Mouse (Mus musculus) embryonic facial prominence, embryonic 10.5 days (tissue): ENCODE measurements around the gene Ccnt2. TPM values are rescaled to one million over a fixed set of nuclear protein-coding genes. Genes with fewer than 3 reads are reported as not detected.
A peak's percentile ranks its signal among the peaks of the same experiment; 100 is the strongest.
"Not testable (repeated sequence)": the region's sequence is repeated elsewhere in the genome, so short reads cannot be mapped to it uniquely, and the experiment has no call there.

Experiments used
- DNase-seq: peaks from one replicate; pipeline ENCODE4 v3.0.0-alpha.2; 2017; ENCODE audit warnings: low spot score
- H3K27ac ChIP-seq: fragments of 300-500 bp; sonication (generic); replicated peaks from 2 replicates; pipeline ENCODE4 v1.5.1; 2016; ENCODE audit warnings: mild to moderate bottlenecking
- H3K27me3 ChIP-seq: fragments of 300-500 bp; sonication (generic); replicated peaks from 2 replicates; pipeline ENCODE4 v1.6.1; 2016; ENCODE audit warnings: low read depth, mild to moderate bottlenecking; ENCODE audit not compliant: poor library complexity, severe bottlenecking
- H3K36me3 ChIP-seq: fragments of 300-500 bp; sonication (generic); replicated peaks from 2 replicates; pipeline ENCODE4 v1.6.1; 2016; ENCODE audit warnings: mild to moderate bottlenecking, moderate library complexity
- H3K4me1 ChIP-seq: fragments of 300-500 bp; sonication (generic); 2 replicates; pipeline ENCODE4 v1.6.1; 2016
- H3K4me3 ChIP-seq: fragments of 300-500 bp; sonication (generic); 2 replicates; pipeline ENCODE4 v1.5.1; 2016; ENCODE audit warnings: mild to moderate bottlenecking, moderate library complexity
- H3K9me3 ChIP-seq: fragments of 300-500 bp; sonication (generic); 2 replicates; pipeline ENCODE4 v1.6.1; 2016; ENCODE audit warnings: mild to moderate bottlenecking
- WGBS: fragments of 180-500 bp; shearing (Covaris S2); methylation state at CpG from one replicate; pipeline ENCODE4 v1.1.7; 2016; 5-methylcytosine and 5-hydroxymethylcytosine counted together
- polyA plus RNA-seq: library from polyadenylated mRNA; unstranded; fragments of >200 nt; fragmentation: Nextera tagmentation; extraction: Ambion mirVana; gene quantifications from 2 replicates; pipeline ENCODE4 v1.2.1, GENCODE M21; 2016

Ccnt2 gene
- 98.0 and 102 TPM in 2 replicates for polyA plus RNA-seq

GRCm38 (mm10) chr1:127773803-127774500, at the start of gene Ccnt2:
TSS of gene Ccnt2 (plus strand) at chr1:127774164.
- DNase-seq = peak; percentile 100
- under 1% methylated on average over 63 of the region's 63 CpGs for WGBS
- Histone ChIP-seq H3K4me1 (peaks cover 27% of the 10 kb centered on the region), H3K27me3 (no peaks in the 10 kb centered on the region), H3K27ac (peak within 1 kb of the TSS; percentile 97), H3K9me3 (no peaks in the 10 kb centered on the region), H3K4me3 (peak within 1 kb of the TSS; percentile 96), H3K36me3 (peaks cover 25% of the 10 kb centered on the region)

DNA sequence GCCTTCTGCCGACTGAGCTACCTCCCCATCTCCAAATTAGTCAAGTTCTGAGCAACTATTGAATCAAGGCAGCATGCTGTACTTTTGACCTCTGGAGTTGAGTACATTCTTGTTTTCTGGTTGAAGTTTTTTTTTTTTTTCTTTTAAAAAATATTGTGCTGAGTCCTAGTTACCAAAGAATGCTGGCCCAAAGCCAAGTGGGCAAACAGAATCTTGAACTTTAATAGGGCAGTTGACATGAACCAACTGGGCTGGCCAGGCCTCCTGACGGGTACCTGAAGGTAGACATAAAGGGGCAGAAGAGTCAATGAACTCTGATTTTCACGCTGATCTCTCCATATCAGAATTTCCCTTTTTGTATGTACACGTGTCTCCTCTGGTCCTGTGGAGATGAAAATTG, 44.9 kb upstream of the Ccnt2 start, which contains the start of gene Acmsd:
TSS of gene Acmsd (plus strand) at position 318 of the 400 bp plus-strand sequence.
- H3K9me3 ChIP-seq = peaks cover 6% of the 10 kb centered on the region; the same call in 1 of the 2 replicates
- H3K4me1 ChIP-seq = peaks cover 6% of the 10 kb centered on the region; the same call in 1 of the 2 replicates
- no peaks in the 10 kb centered on the region for H3K27me3 ChIP-seq
- H3K36me3 ChIP-seq = no peaks in the 10 kb centered on the region
- 92% methylated on average over 4 of the region's 4 CpGs for WGBS
- no peak within 1 kb of the TSS for H3K27ac ChIP-seq
- no peak within 1 kb of the TSS for H3K4me3 ChIP-seq
- no peak for DNase-seq

DNA sequence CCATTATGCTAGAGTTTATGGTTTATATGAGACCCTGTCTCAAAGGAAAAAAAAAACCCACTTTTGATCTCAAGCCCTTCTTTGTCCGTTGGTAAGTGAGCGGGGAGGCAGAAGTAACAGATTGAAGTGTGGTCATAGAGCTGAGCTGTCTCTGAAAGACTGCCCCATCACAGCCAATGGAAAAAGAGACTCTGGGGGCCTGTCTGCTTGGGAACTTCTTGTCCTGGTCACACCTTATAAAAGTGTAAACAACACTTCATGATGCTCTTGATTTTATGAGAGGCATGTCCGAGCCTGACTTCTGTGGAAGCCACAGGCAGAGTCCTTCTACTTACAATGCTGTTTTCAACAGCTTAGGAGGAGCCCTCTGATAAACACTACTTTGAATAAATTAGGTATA, 42.9 kb upstream of the Ccnt2 start:
- Histone ChIP-seq H3K36me3 (no peaks in the 10 kb centered on the region), H3K4me3 (no peak overlapping the region), H3K27me3 (no peaks in the 10 kb centered on the region), H3K27ac (no peak overlapping the region), H3K4me1 (peaks cover 6% of the 10 kb centered on the region; the same call in 1 of the 2 replicates), H3K9me3 (peaks cover 6% of the 10 kb centered on the region; the same call in 1 of the 2 replicates)
- DNase-seq = no peak
- WGBS = 58% methylated on average over 3 of the region's 3 CpGs

DNA sequence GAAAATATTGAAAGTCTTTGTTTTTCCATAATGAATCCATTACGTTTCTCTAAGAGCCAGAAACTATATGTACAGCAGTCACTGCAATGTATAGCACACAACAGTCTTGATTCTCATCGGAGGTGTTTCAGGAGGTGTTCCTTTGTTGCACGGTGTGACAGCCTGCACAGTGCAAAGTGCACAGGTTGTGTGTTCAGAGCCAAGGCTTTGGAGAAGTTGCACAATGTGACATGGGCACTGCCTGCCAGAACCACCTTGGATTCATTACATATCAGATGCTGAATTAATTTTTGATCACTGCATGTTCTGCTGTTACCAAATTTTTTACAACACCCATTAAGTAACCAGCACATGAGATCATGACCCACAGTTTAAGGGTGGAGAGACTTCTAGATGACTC, 41.5 kb upstream of the Ccnt2 start:
- Histone ChIP-seq H3K4me3 (no peak overlapping the region), H3K4me1 (peaks cover 6% of the 10 kb centered on the region; the same call in 1 of the 2 replicates), H3K27ac (no peak overlapping the region), H3K9me3 (peaks cover 6% of the 10 kb centered on the region; the same call in 1 of the 2 replicates), H3K27me3 (no peaks in the 10 kb centered on the region), H3K36me3 (no peaks in the 10 kb centered on the region)
- 92% methylated on average over 3 of the region's 3 CpGs for WGBS
- DNase-seq = no peak

- WGBS = 66% methylated on average over 3 of the region's 3 CpGs
- Histone ChIP-seq H3K27ac (no peak overlapping the region), H3K36me3 (no peaks in the 10 kb centered on the region), H3K4me3 (no peak overlapping the region), H3K4me1 (peaks cover 6% of the 10 kb centered on the region; the same call in 1 of the 2 replicates), H3K9me3 (peaks cover 6% of the 10 kb centered on the region; the same call in 1 of the 2 replicates), H3K27me3 (no peaks in the 10 kb centered on the region)
- DNase-seq = no peak
Observed at GRCm38 (mm10) chr1:127732841-127733240, 41.1 kb upstream of the Ccnt2 start.

DNA sequence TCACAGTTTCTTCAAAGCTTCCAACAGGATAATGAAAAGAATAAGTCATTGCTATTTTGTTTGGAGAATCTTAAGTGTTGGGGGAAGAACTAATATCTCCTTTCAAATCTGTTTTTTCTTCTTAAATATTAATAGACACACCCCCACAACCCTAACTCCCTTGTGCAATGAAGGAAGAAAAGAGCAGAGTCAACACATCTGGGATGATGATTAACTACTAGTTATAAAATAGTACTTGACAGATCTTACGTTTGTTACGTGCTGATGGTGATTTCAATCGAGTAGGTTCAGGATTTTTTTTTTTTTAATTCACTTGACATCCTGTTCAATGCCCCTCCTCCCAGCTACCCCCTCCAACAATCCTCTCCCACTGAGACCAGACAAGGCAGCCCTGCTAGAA, 38.6 kb upstream of the Ccnt2 start:
- H3K9me3 ChIP-seq = no peaks in the 10 kb centered on the region
- peaks cover 6% of the 10 kb centered on the region; the same call in 1 of the 2 replicates for H3K4me1 ChIP-seq
- DNase-seq = no peak
- no peaks in the 10 kb centered on the region for H3K36me3 ChIP-seq
- no peak overlapping the region for H3K4me3 ChIP-seq
- H3K27me3 ChIP-seq = no peaks in the 10 kb centered on the region
- H3K27ac ChIP-seq = no peak overlapping the region
- WGBS = 83% methylated on average over 3 of the region's 3 CpGs

DNA sequence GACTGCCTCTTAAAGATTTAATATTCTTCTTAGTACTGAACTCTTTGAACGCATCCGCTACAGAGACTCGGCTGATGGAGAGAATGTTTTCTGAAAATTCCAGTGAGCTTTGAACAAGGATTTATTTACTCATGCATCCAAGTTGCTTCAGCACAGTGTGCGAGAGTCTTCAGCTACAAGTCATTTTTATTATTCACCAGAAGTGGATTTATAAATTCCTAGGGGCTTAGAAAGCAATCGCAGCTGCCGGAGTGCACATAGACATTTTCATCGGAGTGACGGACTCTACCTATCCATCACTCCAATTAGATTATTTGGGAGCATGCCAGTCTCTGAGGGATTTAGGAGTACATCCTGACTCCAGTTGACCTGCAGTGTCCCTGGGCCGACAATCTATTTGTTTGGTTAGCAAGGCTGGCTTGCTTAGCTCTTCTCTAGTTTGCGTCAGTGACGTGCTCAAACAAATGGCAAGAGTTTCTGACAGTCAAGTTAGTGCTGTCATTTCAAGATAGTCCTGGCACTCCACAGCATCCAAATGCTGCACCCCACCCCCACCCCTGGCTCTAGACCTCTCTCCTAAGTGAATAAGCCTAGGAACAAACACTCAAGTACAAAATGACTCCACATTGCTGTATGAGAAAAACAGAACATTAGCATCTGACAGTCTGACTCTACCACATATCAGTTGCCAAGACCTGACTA, 23.4 kb upstream of the Ccnt2 start:
- 86% methylated on average over 11 of the region's 11 CpGs for WGBS

DNA sequence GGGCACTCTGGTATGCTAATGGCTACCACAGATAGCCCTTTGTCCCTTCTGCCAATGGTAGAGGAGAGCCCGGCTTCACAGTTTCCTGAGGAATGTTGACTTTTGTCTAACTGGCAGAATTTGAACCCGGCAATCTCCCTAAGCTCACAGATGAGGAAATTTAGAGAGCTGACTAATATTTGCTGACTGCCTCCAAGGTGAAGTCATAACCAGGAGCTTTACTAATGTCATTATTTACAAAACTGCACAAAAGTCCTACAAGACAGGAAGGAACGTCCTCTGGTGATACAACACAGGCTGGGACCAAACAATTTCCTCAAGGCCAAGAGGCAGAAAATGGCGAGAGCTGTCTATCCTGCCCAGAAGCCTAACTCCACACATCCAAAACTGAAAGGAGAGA, 18.2 kb upstream of the Ccnt2 start:
- no peak overlapping the region for H3K4me3 ChIP-seq
- no peaks in the 10 kb centered on the region for H3K4me1 ChIP-seq
- WGBS = 74% methylated on average over 4 of the region's 4 CpGs
- no peak overlapping the region for H3K27ac ChIP-seq
- no peaks in the 10 kb centered on the region for H3K36me3 ChIP-seq
- DNase-seq = no peak
- no peaks in the 10 kb centered on the region for H3K27me3 ChIP-seq
- no peaks in the 10 kb centered on the region for H3K9me3 ChIP-seq

More for the DNA sequence above, 23.4 kb upstream of the Ccnt2 start:
- no peaks in the 10 kb centered on the region for H3K36me3 ChIP-seq
- no peak for DNase-seq
- H3K27me3 ChIP-seq = no peaks in the 10 kb centered on the region
- no peaks in the 10 kb centered on the region for H3K4me1 ChIP-seq
- no peak overlapping the region for H3K27ac ChIP-seq
- H3K9me3 ChIP-seq = no peaks in the 10 kb centered on the region
- no peak overlapping the region for H3K4me3 ChIP-seq

DNA sequence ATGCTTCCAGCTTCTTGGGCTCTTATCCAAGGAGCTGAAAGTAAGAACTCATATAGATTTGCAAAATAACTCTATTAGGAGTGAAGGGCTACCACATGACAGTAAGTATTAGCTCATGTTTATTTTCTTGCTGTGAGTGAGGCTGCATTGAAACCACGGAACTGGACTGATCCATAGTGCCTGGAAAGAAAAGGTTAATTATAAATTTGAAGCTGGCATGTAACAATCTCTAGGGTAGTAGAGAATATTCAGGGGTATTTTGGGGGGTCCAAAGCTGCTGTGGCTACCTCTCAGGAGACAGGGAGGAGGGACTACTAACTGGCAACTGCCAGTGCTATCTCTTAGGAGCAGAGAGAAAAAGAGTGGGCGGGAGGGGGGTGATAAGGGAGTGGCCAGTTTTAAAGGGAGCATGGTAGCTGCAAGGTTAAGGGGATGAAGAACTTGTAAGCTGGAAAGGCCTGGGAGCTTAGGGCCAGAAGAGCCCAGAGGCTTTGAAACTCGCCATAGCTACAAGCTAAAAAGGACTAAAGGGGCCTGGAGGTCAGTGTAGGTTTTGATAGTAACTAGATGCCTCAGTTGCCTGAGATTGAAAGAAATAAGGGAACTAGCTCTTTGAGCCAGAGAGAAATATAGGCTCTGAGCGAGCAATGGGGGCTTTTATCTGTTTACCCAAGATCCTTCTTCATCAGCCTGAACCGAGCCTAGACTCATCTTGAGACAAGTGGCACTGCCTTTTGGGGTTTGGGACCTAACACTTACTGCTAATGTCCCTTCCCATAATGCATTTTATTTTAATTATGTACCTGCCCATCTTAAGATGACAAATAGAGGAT, 17.4 kb upstream of the Ccnt2 start:
- DNase-seq = no peak
- Histone ChIP-seq H3K4me1 (no peaks in the 10 kb centered on the region), H3K27me3 (no peaks in the 10 kb centered on the region), H3K9me3 (no peaks in the 10 kb centered on the region), H3K4me3 (no peak overlapping the region), H3K36me3 (no peaks in the 10 kb centered on the region), H3K27ac (no peak overlapping the region)
- WGBS = 68% methylated on average over 5 of the region's 5 CpGs

- H3K9me3 ChIP-seq, H3K36me3 ChIP-seq, H3K4me1 ChIP-seq, H3K27me3 ChIP-seq, H3K4me3 ChIP-seq, H3K27ac ChIP-seq, DNase-seq: not testable (repeated sequence)
- WGBS = 90% methylated on average over 3 of the region's 3 CpGs
Observed at GRCm38 (mm10) chr1:127757164-127757545, 16.8 kb upstream of the Ccnt2 start.

- 58% methylated on average over 2 of the region's 2 CpGs for WGBS
- Histone ChIP-seq H3K36me3 (no peaks in the 10 kb centered on the region), H3K9me3 (no peaks in the 10 kb centered on the region), H3K4me3 (no peak overlapping the region), H3K27ac (no peak overlapping the region), H3K4me1 (no peaks in the 10 kb centered on the region), H3K27me3 (no peaks in the 10 kb centered on the region)
- DNase-seq = no peak
Observed at GRCm38 (mm10) chr1:127765468-127765867, 8.5 kb upstream of the Ccnt2 start.

DNA sequence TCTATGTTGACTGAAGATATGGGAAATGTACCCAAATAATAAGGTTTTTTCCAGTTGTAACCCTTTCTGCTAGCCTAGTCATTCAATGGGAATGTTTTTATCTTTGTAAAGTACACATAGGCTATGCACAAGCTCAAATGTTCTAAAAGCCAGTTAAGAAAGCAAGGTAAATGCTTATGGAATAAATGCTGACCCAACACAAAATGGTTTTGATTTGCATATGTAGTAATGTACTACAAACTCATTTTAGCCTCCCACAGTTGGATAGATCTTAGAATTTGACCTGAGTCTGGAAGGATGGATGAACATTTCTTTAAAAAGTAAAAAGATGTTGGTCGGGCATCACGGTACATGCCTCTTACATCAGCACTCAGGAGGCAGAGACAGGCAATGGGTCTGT, 7.2 kb upstream of the Ccnt2 start:
- 88% methylated on average over 2 of the region's 2 CpGs for WGBS
- Histone ChIP-seq H3K27me3 (no peaks in the 10 kb centered on the region), H3K27ac (no peak overlapping the region), H3K4me1 (no peaks in the 10 kb centered on the region), H3K9me3 (no peaks in the 10 kb centered on the region), H3K36me3 (peaks cover 6% of the 10 kb centered on the region; the same call in 1 of the 2 replicates), H3K4me3 (no peak overlapping the region)
- DNase-seq = no peak
